Mouse (Mus musculus) stomach, postnatal 0 days (tissue): ENCODE measurements at regions not wholly inside any gene's neighbourhood (a gene's known extent, or its start where the extent isn't known, plus 50 kb on each side); places are given as distances from the start of the nearest gene placed in this dataset.

Experiments
- CTCF ChIP-seq: IDR thresholded peaks from 2 replicates; pipeline ENCODE4 v1.5.1; 2016; ENCODE audit warnings: antibody characterized with exemption, low read depth, mild to moderate bottlenecking, moderate library complexity
- EP300 ChIP-seq: optimal IDR thresholded peaks from 2 replicates; pipeline ENCODE3; 2016; ENCODE audit warnings: antibody characterized with exemption

GRCm38 (mm10) chr4:124154627-124155026 lies 236.8 kb upstream of the 4930535I16Rik start:
- TF ChIP-seq CTCF: no peak
- TF ChIP-seq EP300: no peak
